Mouse (Mus musculus) layer of hippocampus, adult 8-10 months (tissue): ENCODE data around the gene Cldn1. TPM values are rescaled to one million over a fixed set of nuclear protein-coding genes. Genes with fewer than 3 reads are reported as not detected.

Experiments used
- DNase-seq, 2 experiments: peaks; one replicate each; pipeline ENCODE4 v3.0.0; 2022; ENCODE audit warnings: low spot score in 2 of 2
- total RNA-seq, 4 experiments: library from RNA; stranded (reverse); gene quantifications; 2 replicates each; pipeline ENCODE4 v1.2.4; 2022

The Cldn1 gene
- 1 to 10 TPM; 1.4 to 2.0 (median 1.6) TPM for total RNA-seq

DNA sequence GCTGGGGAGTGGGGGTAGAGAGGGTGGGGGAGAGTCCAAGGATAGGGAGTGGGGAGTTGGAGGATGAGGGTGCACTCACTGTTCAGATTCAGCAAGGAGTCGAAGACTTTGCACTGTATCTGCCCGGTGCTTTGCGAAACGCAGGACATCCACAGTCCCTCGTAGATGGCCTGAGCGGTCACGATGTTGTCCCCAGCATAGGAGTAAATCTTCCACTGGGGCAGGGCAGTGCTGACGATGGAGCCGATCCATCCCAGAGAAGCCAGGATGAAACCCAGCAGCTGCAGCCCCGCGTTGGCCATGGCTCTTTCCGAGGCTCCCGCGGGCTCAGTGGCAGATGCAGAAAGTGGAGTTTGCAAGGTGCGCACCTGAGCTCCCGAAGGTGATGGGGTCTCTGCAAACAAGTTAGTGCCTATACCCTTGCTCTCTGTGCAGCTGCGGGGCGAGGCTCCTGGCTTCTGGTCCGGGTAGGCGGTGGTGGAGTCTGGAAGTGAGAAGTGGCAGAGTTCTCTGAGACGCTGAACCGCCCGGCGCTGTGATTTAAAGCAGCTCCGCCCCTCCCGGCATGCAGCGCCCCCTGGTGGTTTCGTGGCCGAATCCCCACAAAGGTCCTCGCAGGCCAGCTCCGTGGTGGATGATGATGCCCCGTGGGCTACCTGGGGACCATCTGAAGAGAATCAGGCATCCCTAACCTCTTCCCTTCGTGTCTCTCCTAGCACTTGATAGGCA is at the start of gene Cldn1:
TSS of gene Cldn1 (minus strand) at position 517 of the 729 bp plus-strand sequence.
- DNase-seq: peak; percentile 45 to 75

DNA sequence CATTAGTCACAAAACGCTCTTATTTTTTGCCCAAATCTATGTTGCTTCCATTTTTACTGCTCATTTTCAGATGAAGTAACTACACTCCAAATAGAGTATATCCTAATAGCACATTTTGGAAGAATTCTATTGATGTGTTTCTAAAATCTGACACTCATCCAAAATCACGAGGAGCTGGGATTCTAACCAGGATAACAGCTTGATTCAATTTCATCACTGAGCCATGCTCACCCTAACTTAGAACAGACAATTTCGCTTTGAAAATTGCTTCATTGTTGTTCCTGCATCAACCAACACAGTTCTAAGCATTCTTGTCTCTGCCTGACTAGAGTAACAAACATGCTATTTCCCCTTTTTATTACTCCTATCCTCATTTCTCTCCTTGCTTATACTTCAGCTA is 47.0 kb upstream of the Cldn1 start:
- DNase-seq: peak; percentile 4 to 21

DNA sequence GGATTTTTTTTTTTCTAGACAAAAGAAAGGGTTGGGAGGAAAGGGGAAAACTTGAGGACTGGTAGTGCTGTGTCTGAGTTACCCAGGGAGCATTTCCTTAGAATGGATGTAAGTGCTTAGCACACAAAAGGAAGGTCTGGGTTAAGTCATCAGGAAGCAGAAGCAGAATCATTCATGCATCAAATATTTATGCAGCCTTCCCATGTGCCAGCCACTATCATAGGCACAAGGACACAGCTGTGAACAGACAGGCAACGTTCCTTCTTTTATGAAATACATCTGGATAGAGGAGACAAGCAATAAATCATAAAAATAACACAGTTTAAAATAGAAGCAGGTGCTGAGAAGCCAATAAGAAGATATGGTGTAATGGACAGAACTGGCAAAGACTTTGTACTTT is 32.4 kb upstream of the Cldn1 start:
- no peak for DNase-seq

DNA sequence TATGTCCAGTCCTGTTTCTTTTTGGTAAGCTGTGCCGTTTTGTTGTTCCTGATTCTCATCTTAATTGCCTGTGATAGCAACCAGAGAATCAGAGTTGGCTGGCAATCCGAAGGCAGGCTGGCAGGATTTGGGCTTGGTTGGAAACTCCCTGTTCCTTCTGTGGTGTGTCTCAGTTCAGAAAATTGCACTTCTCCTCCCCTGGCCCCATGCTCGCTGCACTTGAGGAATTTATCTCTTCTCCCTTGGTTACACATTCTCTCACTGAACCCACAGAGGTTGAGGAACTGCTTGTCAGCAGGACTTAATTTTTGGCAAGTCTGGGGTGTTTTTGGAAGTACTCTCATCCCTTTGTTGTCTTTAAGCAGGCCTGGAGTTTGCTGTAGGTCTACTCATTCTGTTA is 29.3 kb upstream of the Cldn1 start:
- DNase-seq: peak in 1 of 2 experiments; percentile 15

DNA sequence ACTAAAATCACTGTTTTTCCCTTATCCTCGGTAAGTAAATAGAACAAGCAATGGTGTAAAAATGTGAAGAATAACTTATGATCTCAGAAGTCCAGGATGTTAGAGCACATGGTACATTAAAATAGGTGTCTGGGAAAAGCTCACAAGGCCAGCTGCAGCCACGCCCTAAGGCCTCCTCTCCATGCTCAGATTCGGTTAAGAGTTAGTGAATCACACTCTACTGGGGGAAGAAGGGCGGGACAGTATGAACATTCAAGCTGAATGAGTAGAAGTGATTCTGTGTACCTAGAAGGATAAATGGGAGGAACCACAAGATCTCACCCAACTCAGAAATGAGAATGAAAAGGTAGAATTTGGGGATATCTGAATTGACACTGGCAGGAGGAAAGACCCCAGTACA is 28.9 kb upstream of the Cldn1 start:
- DNase-seq: no peak

DNA sequence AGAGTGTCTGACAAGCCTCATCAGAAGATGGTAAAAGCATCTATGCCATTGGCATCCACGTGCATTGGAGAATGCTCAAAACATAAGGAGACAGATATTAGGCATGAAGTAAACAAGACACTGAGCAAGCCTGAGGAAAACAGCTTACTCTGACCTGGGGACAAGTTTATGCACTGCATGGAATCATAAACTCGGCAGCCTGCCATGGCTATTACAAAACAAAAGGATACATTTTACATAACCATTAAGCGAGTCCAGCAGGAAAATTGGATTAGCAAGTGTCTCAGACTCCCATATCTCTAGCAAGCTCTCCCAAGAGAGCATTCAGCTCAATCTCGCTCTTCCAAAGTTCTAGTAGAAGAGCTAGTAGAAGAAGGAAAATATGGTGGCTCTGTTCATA is 19.3 kb upstream of the Cldn1 start:
- DNase-seq: no peak

DNA sequence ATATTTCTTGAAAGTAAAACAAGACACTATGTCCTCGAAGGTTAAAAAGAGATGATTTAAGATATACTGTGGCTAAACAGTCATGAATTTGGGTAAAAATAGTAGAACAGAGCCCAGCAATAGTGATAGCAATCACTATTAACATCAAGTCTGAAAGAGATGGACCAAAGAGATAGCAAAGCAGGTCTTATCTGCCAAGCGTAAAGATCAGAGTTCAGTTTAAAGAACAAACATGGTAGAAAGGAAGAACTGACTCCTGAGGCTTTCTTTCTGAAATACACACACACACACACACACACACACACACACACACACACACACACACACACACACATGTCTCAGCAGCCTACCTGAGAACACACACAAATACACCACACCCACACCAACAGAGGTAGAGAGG is 14.5 kb upstream of the Cldn1 start:
- no peak for DNase-seq

DNA sequence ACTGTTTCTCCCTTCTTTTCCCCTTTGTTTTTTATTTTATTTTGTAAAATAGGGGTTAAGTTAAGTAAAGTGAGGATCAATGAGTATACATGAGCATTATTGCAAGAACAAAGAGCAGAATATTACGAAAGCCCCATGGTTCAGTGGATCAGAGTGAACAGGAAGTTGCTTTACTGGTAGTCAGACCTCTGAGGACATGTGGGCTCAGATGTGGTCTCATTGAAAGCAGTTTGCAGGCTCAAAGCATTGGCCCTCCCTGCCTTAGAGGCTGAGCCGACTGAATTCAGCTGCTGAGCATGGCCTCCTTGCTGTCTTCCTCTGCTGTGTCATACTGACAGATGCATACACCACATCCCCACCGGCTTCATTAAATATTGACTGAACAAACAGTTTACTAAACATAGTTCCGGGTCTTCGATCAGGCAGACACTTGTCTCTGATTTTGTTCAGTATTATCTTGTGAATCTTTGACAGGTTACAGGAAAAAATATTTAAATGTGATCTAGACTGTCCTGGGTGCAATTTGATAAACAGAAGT is 12.5 kb upstream of the Cldn1 start:
- DNase-seq: no peak

DNA sequence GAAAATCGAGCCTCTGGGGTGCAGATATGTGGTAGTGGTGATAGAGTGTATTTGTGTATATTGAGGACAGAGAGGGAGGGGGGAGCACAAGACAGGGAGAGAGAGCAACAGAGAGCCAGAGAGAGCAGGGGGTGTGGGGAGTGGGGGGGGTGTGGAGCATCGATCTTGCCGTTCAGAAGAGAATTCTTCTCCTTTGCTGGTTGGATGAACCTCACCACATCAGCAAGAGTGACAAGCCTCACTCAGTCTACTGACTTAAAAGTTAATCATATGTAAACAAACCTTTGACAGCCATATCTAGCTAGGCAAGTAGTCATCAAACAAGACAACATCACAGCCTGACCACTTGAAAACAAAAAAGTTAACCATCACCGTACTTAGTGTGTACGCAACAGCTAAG is 5.5 kb upstream of the Cldn1 start:
- DNase-seq: no peak

DNA sequence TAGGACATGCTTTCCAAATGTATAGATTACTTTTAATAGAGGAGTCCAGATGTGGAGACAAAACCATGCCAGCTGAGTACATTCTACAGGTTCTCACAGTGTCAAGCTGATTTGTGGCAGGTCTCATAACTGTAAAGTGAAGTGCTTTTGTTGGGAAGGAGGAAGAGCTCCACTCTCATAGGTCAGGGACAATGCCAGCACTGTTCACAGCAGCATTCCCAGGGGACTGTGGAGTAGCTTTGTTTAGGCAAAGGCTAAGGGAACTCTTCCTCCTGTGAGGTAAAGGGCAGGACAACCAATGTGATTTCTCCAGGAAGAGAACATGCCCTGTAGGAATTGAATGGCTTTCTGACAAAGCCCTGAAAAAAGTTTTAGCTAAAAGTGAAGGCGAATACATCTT is 1.5 kb downstream of the Cldn1 start:
- no peak for DNase-seq

DNA sequence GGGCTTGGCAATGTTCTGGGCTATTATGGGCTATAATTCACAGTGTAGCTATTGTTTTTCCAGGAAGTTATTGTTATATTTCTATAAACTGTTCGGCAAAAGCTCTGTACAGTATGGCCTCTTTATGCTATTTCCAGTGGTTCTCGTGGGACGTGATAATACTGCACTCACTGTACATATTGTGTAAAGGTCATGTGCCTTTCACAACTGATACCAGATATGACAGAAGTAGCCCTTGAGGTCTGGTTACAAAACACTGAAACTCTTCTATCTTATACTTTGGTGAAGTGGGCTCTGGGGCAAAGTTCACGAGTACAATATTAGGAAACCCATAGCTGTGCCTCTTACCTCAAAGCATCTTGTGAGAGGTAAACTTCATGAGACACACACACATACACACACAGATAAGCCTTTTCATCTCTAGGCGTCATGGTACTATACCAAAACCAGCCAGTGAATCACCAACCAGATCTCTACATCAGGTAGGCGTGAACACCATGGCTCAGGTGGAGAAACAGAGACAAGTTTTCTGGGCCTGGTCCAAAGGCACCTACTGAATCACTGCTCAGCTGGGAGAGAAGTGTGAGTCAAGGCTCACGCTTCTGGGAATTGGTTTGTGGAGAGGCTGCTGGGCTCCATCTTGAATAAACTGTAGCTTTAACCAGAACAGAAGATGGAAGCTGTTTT is 2.5 kb downstream of the Cldn1 start:
- DNase-seq: no peak

DNA sequence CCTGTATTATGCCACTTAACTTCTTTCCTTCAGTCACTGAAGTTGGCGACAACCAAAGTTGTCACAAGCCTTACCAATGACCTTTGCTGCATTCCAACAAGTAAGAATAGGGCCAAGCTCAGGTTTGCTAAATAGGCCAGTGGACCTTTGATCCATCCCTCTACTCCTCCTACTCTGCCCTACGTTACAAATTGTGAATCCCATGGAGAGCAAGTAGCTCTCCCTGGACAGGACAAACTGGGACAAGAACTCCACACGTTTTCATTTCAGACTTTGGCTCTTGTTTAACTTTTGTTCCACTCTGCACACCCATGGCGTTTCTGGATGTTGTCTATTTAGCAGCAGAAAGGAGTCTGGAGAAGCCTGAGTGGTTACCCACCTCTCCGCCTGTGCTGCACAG is 3.5 kb downstream of the Cldn1 start:
- no peak for DNase-seq

DNA sequence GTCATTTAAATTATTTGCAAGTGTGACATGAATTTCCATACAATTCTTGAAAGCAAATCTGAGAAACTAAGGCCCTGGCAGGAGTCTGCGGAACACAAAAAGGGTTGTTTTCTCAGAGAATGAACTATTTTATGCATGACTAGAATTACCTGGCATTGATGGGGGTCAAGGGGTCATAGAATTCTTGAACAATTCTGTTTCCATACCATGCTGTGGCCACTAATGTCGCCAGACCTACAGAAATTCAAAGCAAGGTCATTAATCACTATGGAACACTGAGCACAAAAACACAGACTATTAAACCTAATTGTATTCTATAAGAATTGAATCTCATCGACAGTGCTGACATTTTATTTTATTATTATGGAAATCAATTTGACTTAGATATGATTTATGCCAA is 10.9 kb downstream of the Cldn1 start:
- DNase-seq: no peak

DNA sequence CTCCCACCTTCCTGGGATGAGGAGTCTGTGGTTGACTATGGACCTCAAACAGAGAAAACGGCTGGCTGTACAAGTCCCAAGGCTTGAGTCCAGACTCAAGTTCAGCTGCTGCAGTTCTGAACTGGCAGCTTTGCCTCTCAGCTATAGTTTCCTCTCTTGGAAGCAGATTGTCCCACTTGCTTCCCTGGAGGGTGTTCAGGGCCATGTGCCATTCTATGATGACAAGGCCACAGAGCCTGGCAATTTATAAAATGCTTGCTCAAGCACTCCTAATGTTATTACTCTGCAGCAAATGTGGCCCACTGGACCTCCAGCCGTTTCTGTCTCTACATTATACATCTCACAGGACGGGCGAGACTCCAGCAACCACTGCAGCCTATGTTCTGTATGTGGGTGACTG is 12.0 kb downstream of the Cldn1 start:
- no peak for DNase-seq

DNA sequence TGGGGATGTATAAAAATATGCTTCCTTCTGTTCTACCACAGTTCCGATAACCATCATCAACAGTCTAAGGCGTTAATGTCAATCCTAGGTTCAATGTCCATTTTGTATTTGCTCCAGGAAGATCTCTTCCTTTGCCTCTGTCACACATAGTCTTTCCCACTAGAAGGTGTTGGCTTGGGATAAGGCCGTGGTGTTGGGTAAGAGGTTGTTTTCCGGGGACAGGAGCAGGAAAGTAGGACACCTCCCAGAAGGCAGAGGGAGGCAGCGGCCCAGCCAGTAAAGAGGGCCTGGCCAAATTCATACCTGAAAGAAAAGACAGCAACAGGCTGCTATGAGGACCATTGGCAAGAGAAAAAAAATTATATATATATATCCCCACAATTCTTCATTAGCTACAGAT is 12.7 kb downstream of the Cldn1 start:
- no peak for DNase-seq

DNA sequence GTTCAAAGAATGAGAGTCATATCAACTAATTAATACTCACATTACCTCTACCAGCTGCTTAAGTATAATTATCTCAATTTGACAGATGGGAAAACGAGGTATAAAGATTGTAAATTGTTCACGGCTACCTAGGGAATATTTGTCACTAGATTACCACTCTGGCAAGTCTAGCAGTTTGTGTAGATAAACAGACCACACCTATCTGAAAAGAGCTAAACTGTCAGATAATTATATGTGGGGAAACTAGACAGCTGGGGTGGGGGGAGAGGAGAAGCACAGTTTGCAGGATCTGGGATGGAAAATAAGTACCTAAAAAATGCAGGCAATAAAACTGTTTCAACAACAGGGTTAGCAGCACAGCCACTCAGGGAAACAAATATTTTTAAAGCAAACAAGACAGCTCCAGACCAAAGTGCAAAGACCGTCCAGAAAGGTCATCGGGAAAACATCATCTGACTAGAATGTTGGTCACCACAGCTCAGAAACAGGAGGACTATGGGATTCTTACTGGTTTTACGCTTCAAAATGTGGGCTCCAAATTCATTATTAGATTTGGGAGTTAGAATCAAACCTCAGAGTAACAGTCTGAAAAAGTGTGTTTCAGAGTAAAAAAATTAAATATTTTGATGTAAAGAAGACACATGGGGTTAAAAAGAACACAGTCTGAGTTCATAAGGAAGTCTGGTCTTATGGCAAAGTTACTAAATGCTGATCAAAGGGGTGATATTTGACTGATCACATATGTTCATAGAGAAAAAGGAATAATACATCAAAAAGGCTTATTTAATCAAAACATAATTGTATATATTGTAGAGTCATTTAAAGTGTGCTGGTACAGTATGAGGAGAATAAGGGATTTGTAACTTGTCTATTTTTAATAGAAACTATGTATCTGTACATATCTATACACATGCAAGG is 13.5 kb downstream of the Cldn1 start:
- DNase-seq: no peak

DNA sequence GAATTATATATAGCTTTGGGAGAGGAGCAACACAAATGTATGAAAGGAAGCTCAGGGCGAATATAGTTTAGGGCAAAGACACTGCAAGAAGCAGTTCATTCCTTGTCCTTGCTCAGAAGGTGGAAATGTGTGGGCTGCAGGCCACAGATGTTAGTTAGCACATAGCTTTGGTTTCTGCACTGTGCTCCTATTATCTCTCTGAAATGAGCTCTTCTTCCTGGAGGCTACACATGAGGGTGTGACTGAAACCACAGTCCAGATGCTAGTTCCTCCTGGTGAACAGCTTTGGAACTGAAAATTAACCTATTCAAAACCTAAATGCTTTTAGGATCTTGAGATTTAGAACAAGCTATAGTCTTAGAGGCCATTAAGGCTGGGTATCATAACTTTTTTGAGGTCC is 16.1 kb downstream of the Cldn1 start:
- DNase-seq: no peak

DNA sequence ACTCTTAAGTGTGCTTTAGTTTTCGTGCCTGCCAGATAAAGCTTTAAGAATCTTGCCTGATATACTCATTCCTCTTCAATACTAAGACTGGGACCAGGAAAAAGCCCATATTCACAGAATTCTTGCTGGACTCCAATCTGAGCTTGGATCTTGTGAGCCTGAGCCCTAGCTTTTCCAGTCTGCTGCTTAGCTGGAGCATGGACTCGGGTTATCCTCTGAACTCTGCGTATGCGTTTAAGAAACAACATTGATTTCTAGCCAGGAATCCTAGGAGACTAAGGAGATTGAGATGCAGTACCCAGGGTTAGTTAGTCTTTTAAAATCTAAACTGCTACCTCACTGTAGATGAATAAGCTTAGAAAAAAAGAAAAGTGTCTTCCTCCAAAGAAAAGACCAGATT is 20.9 kb downstream of the Cldn1 start:
- DNase-seq: no peak

DNA sequence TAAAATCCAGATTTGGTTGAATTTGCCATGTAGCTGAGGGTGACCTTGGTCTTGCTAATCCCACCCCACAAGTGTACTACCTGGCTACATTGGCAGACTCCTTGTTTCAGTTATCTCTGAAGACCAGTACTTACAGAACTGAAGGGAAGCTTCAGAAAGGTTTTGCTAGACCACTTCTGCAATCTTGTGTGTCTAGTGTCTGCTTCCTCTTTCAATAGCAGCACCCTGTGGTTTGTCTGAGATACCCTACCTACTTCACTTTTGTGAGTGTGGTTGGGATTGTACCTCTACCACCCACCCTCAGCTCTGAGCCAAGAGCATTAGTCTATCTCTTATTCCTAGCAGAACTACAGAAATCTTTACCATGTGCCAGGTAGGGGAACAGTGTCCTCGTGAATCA is 22.8 kb downstream of the Cldn1 start:
- no peak for DNase-seq

DNA sequence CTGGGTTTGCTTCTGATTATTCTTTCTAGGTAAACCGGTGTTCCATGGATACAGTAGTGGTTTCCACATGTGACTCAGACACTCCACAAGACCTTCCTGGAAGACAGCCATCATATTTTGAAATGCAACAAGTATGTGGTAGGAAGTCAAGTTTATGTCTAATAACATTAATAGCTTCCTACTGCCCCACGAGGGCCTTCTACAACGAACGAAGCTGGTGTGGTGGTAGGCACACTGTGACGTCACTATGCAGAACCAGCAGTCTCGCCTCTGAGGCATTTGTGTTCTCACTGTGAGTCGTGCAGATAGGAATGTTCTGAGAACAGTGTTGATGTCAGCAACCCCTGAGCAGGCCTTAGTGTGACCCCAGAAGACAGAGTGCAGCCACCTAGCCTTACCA is 55.4 kb downstream of the Cldn1 start:
- no peak for DNase-seq

DNA sequence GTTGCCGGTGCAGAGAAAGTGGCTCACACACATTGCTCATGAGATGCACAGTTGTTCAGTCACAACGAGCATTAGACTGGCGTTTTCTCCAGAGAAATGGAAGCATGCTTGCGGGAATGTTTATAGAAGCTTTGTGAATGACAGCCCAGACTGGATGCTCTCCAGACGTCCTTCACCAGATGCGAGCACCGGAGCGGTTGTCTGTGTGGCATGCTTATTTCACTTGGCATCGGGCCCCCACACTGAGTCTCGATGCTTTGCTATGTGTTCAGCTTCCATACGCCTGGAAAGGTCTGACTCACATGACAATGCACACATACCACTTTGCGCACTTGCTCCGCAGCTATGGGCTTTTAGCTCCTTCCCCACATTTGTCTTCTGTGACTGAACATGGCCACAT is 56.8 kb downstream of the Cldn1 start:
- peak in 1 of 2 experiments; percentile 25 for DNase-seq

DNA sequence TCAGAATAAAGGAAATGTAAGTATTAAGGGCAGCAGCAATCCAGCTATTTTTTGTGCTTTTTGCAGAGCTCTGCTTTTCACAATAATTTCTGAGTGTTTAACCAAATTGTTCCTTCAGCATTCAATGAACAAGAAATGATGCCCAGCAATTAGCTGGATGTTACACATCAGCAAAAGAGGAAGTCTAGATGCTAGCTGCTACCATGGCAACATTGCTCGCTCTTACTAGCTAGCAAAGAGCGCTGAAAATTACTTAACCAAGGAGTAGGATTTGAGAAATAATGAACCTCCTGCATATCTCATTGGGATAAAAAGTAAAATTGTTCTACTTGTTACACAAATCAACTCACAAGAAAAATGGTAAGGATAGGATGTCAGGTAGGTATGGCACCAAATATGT is 62.2 kb downstream of the Cldn1 start:
- DNase-seq: no peak
